Mouse (Mus musculus) stomach, embryonic 16.5 days (tissue): Measurements from ENCODE around the gene Arf3. TPM values are rescaled to one million over a fixed set of nuclear protein-coding genes. Genes with fewer than 3 reads are reported as not detected.

ENCODE experiments used
- ATAC-seq: fragments of 200-750 bp; cut with Nextera tagmentation; 2 replicates; pipeline ENCODE4 v1.8.0; 2017; ENCODE audit warnings: moderate number of reproducible peaks, moderate TSS enrichment; ENCODE audit not compliant: insufficient read depth, low FRiP score
- H3K27ac ChIP-seq: fragments of 300-500 bp; sonication (generic); 2 replicates; pipeline ENCODE4 v1.5.1; 2014; ENCODE audit warnings: low read length
- H3K27me3 ChIP-seq: fragments of 300-500 bp; sonication (generic); 2 replicates; pipeline ENCODE4 v1.6.1; 2014; ENCODE audit warnings: low read length, control low read depth, mixed read lengths; ENCODE audit not compliant: control insufficient read depth, insufficient read depth
- H3K36me3 ChIP-seq: fragments of 300-500 bp; sonication (generic); 2 replicates; pipeline ENCODE4 v1.6.1; 2014; ENCODE audit warnings: low read length; ENCODE audit not compliant: control insufficient read depth, insufficient read depth
- H3K4me1 ChIP-seq: fragments of 300-500 bp; sonication (generic); 2 replicates; pipeline ENCODE4 v1.6.1; 2014; ENCODE audit warnings: low read length, control low read depth, mixed read lengths; ENCODE audit not compliant: control insufficient read depth, insufficient read depth
- H3K4me2 ChIP-seq: fragments of 300-500 bp; sonication (generic); 2 replicates; pipeline ENCODE4 v1.6.1; 2014; ENCODE audit warnings: low read depth, low read length, mixed read lengths
- H3K4me3 ChIP-seq: fragments of 300-500 bp; sonication (generic); replicated peaks from 2 replicates; pipeline ENCODE4 v1.5.1; 2014; ENCODE audit warnings: mild to moderate bottlenecking, low read length
- H3K9ac ChIP-seq: fragments of 300-500 bp; sonication (generic); 2 replicates; pipeline ENCODE4 v1.6.1; 2014; ENCODE audit warnings: low read length
- H3K9me3 ChIP-seq: fragments of 300-500 bp; sonication (generic); replicated peaks from 2 replicates; pipeline ENCODE4 v1.6.1; 2016; ENCODE audit warnings: low read length, control low read depth; ENCODE audit not compliant: control insufficient read depth
- WGBS: fragments of 180-500 bp; shearing (Covaris S2); extraction: QIAGEN DNeasy Blood & Tissue Kit; methylation state at CpG from one replicate; pipeline ENCODE4 v1.1.7; 2014; 5-methylcytosine and 5-hydroxymethylcytosine counted together
- polyA plus RNA-seq: library from polyadenylated mRNA; unstranded; fragments of >200 nt; fragmentation: Nextera tagmentation; extraction: Ambion mirVana; gene quantifications from 2 replicates; pipeline ENCODE4 v1.2.1, GENCODE M21; 2015

Arf3 gene
- polyA plus RNA-seq, 1 experiment from 2014 or later, result 38.0 TPM

DNA sequence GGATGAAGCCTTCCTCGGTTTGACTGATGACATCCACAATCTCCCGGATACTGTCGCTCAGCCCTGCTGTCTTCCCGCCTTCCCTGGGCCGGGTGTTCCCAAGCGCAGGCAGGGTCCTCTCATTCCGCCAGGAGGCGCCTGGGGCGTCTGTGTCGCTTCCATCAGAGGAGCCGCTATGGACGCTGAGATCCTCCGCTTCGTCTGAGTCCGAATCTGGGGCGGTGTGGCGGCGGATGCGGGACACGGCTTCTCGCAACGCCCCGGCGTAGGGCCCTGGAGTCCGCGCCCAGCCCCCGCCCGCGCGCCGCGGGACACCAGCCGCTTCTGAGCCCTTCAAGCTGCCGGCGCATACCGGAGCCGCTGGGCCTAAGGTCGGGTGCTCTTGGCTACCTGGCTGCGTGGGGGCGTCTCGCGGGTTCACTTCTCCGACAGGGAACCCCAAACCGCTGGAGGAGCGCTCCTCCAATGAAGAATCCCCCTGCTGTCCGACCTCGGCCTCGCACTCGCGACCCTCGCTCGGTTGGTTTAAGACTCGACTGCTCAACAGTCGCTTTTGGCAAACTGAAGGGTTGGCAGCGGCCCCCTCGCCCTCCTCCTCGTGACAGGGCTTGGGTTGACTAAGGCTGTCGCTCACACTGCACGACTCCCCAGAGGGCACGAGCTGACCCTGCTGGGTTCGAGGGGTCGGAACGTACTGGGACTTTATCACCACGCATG is 42.5 kb upstream of the Arf3 start:
- H3K9ac ChIP-seq, result peak overlapping the region; percentile 71
- ATAC-seq, result no peak

DNA sequence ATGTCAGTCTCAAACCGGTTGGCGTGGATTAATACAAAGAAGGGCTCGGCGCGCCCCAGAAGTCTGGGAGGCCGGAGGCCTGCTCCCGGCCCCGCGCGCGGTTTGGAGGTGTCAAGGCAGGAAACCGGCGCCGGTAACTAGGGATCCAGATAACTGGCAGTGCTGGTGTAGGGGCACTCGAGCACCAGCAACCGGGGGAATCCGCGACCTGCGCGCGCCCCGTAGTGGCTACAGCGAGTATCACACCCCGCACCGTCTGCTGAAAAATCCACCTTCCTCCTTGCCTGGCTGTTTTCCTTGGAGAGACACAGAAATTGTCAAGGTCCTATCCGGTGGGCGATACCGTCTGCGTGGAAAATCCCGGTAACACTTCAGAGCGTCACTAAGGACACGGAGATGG is 41.0 kb upstream of the Arf3 start:
- WGBS, result under 1% methylated on average over 32 of the region's 32 CpGs
- Histone ChIP-seq H3K4me3 (peak overlapping the region; percentile 28), H3K36me3 (no peaks in the 10 kb centered on the region), H3K27ac (no peak overlapping the region), H3K4me2 (peak overlapping the region; percentile 45), H3K4me1 (peaks cover 17% of the 10 kb centered on the region), H3K27me3 (peaks cover 98% of the 10 kb centered on the region), H3K9ac (peak overlapping the region; percentile 35; the same call in 1 of the 2 replicates), H3K9me3 (no peaks in the 10 kb centered on the region)
- no peak for ATAC-seq

More for the DNA sequence above, 42.5 kb upstream of the Arf3 start:
- Histone ChIP-seq H3K4me3 (peak overlapping the region; percentile 52), H3K27ac (no peak overlapping the region), H3K4me2 (peak overlapping the region; percentile 68), H3K36me3 (no peaks in the 10 kb centered on the region), H3K4me1 (peaks cover 17% of the 10 kb centered on the region), H3K27me3 (peaks cover 93% of the 10 kb centered on the region), H3K9me3 (no peaks in the 10 kb centered on the region)
- WGBS, result 2% methylated on average over 64 of the region's 64 CpGs

DNA sequence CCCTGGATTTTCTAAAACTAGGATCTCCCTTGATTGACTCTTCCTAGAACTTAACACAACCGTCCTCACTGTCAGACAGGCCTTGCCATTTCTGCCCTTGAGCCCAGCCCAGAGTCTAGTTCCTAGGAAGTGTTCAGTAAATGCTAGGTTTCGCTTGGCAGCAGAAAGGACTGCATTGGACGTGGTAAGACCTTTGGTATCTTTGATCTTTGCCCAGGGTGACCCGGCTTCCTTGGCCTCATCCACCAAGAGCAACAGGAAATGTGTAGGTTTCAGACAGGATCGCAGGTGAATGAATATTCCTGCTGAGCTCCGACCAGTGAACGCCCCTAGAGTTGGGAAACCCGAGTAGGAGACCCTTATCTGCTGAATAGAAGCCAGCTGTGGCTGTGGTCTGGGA is 39.9 kb upstream of the Arf3 start:
- H3K27ac ChIP-seq, result no peak overlapping the region
- no peak for ATAC-seq
- H3K36me3 ChIP-seq, result no peaks in the 10 kb centered on the region
- no peak overlapping the region for H3K4me2 ChIP-seq
- no peaks in the 10 kb centered on the region for H3K9me3 ChIP-seq
- no peak overlapping the region for H3K9ac ChIP-seq
- 8% methylated on average over 8 of the region's 8 CpGs for WGBS
- peaks cover 98% of the 10 kb centered on the region for H3K27me3 ChIP-seq
- H3K4me1 ChIP-seq, result peaks cover 14% of the 10 kb centered on the region
- no peak overlapping the region for H3K4me3 ChIP-seq

GRCm38 (mm10) chr15:98799396-98799795 is 36.4 kb upstream of the Arf3 start:
- 10% methylated on average over 12 of the region's 12 CpGs for WGBS

DNA sequence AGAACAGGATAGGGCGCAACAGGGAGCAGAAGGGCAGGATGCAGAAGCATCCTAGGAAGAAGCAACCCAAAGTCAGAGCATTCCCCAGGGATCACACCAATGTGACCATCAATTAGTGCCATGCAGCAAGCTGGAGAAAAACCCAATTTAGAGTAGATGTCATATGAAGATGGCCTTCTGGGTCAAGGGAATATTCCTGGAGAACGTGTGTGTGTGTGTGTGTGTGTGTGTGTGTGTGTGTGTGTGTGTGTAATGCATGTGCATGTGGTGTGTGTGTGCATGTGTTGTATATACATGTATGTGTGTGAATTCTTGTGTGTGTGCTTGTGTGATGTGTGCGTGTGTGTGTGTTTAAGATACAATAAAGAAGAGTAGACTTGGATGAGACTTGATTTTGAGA is 35.9 kb upstream of the Arf3 start:
- Histone ChIP-seq H3K9ac (no peak overlapping the region), H3K36me3 (no peaks in the 10 kb centered on the region), H3K9me3 (no peaks in the 10 kb centered on the region), H3K4me2 (no peak overlapping the region), H3K4me3 (no peak overlapping the region), H3K27ac (no peak overlapping the region), H3K4me1 (no peaks in the 10 kb centered on the region), H3K27me3 (peaks cover 98% of the 10 kb centered on the region)
- WGBS, result 58% methylated on average over 3 of the region's 3 CpGs
- ATAC-seq, result no peak

More at GRCm38 (mm10) chr15:98799396-98799795, 36.4 kb upstream of the Arf3 start:
- no peaks in the 10 kb centered on the region for H3K9me3 ChIP-seq
- H3K4me2 ChIP-seq, result no peak overlapping the region
- no peak overlapping the region for H3K9ac ChIP-seq
- H3K27me3 ChIP-seq, result peaks cover 98% of the 10 kb centered on the region
- H3K27ac ChIP-seq, result no peak overlapping the region
- no peak overlapping the region for H3K4me3 ChIP-seq
- no peaks in the 10 kb centered on the region for H3K4me1 ChIP-seq
- no peaks in the 10 kb centered on the region for H3K36me3 ChIP-seq
- peak; percentile 48; the same call in 1 of the 2 replicates for ATAC-seq

DNA sequence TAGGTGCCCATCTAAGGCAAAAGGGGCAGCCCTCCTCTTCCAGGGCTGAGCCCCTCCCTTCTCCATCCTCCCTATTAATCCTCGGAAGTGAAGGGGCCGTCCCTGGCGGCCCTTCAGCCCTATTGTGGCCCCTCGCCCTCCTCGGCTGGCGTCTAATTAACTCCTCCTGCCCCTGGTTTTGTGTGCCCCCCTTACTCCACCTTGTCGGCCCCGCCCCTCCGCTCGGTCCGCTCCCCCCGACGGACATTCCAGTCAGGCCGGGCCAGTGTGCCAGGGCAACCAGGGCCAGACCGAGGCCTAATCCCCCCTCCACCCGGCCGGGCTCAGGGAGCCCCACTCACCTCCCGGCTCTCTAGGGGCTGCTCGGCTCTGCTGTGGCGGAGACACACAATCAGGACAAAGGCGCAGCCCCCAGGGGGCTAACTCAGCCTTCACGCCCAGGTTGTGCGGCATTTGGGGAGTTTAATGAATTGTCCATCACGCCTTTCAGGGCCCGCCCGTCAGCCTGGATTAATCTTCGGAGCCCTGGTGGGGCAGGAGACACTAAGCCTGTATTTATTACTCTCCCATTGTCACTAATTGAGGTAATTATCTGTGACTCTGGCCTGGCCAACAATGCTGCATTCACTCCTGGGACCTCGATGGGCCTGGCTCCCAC is 35.0 kb upstream of the Arf3 start:
- no peak overlapping the region for H3K4me3 ChIP-seq
- WGBS, result 6% methylated on average over 28 of the region's 28 CpGs
- H3K27me3 ChIP-seq, result peaks cover 97% of the 10 kb centered on the region
- no peak overlapping the region for H3K9ac ChIP-seq
- H3K27ac ChIP-seq, result no peak overlapping the region
- no peaks in the 10 kb centered on the region for H3K9me3 ChIP-seq
- H3K4me2 ChIP-seq, result no peak overlapping the region
- no peaks in the 10 kb centered on the region for H3K36me3 ChIP-seq
- ATAC-seq, result no peak
- H3K4me1 ChIP-seq, result peaks cover 5% of the 10 kb centered on the region; the same call in 1 of the 2 replicates

DNA sequence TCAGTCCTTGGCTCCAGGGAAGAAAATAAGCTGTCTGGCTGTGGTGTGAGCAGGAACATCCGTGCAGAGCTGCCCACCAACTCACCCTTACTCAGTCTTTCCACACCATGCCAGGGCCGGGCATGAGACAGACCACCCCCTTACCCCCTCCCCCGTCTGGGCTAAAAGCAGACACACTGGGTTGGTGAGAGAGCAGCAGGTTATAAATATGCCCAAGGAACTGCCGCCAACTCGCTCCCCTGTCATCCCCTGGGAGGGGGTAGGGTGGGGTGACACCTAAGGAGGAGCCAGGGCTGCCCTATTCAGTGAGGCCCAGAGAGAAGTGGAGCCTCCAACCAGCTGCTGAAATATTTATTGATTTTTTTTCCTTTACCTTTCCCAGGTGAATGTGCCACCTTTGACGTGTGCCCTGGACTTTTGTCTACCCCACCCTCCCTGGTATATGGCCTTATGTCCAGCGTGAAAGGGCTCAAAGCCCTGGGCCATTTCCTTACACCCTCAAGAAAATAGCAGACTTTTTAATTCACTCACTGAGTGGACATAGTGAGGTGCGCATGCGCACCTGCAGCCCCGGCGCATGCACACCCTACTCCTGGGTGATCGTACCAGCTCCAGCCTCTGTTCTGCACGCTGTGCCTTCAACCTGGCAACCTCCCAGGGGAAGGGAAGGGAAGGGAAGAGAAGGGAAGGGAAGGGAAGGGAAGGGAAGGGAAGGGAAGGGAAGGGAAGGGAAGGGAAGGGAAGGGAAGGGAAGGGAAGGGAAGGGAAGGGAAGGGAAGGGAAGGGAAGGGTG is 34.0 kb upstream of the Arf3 start:
- Histone ChIP-seq H3K4me2 (no peak overlapping the region), H3K9me3 (no peaks in the 10 kb centered on the region), H3K9ac (no peak overlapping the region), H3K27ac (no peak overlapping the region), H3K4me1 (peaks cover 12% of the 10 kb centered on the region; the same call in 1 of the 2 replicates), H3K36me3 (no peaks in the 10 kb centered on the region), H3K27me3 (peaks cover 97% of the 10 kb centered on the region), H3K4me3 (no peak overlapping the region)
- WGBS, result 6% methylated on average over 13 of the region's 13 CpGs
- ATAC-seq, result no peak

DNA sequence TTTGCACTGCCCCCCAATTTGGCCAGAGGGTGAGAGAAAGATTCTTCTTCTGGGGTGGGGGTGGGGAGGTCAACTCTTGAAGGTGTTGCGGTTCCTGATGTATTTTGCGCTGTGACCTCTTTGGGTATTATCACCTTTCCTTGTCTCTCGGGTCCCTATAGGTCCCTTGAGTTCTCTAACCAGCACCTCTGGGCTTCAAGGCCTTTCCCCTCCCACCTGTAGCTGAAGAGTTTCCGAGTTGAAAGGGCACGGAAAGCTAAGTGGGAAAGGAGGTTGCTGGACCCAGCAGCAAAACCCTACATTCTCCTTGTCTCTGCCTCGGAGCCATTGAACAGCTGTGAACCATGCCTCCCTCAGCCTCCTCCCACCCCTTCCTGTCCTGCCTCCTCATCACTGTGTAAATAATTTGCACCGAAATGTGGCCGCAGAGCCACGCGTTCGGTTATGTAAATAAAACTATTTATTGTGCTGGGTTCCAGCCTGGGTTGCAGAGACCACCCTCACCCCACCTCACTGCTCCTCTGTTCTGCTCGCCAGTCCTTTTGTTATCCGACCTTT is 30.2 kb upstream of the Arf3 start:
- Histone ChIP-seq H3K4me1 (peaks cover 18% of the 10 kb centered on the region; the same call in 1 of the 2 replicates), H3K9ac (no peak overlapping the region), H3K9me3 (no peaks in the 10 kb centered on the region), H3K4me2 (peak overlapping the region; percentile 47; the same call in 1 of the 2 replicates), H3K4me3 (peak overlapping the region; percentile 31; the same call in 1 of the 2 replicates), H3K36me3 (no peaks in the 10 kb centered on the region), H3K27me3 (peaks cover 97% of the 10 kb centered on the region), H3K27ac (no peak overlapping the region)
- WGBS, result 1% methylated on average over 13 of the region's 13 CpGs
- no peak for ATAC-seq
